Mouse (Mus musculus) embryo, embryonic 11.5 days (tissue): ENCODE data around the gene Slc22a22.

ENCODE experiments used
- DNase-seq: peaks from one replicate; pipeline ENCODE4 v3.0.0-alpha.2; 2012; ENCODE audit warnings: low read depth, low spot score

Gene Slc22a22

GRCm38 (mm10) chr15:57477525-57477924 lies at the start of gene Slc22a22:
TSS of gene Slc22a22 (minus strand) at chr15:57477625.
- DNase-seq: no peak

- DNase-seq: no peak
These were observed 46.3 kb upstream of the Slc22a22 start for GRCm38 (mm10) chr15:57523510-57524298.

- no peak for DNase-seq
These were observed 44.7 kb upstream of the Slc22a22 start for GRCm38 (mm10) chr15:57522160-57522559.

GRCm38 (mm10) chr15:57509185-57510172 lies 32.1 kb upstream of the Slc22a22 start:
- DNase-seq: peak; percentile 19

GRCm38 (mm10) chr15:57508242-57509184 lies 31.1 kb upstream of the Slc22a22 start:
- DNase-seq: peak; percentile 76

- DNase-seq: no peak
These were observed 26.8 kb upstream of the Slc22a22 start for GRCm38 (mm10) chr15:57504126-57504705.

GRCm38 (mm10) chr15:57503656-57504055 lies 26.2 kb upstream of the Slc22a22 start:
- no peak for DNase-seq

GRCm38 (mm10) chr15:57501559-57501958 lies 24.1 kb upstream of the Slc22a22 start:
- DNase-seq: no peak

GRCm38 (mm10) chr15:57496106-57496505 lies 18.7 kb upstream of the Slc22a22 start:
- no peak for DNase-seq

GRCm38 (mm10) chr15:57482509-57482908 lies 5.1 kb upstream of the Slc22a22 start:
- DNase-seq: no peak

- DNase-seq: no peak
These were observed 5.8 kb downstream of the Slc22a22 start for GRCm38 (mm10) chr15:57471648-57472047.

GRCm38 (mm10) chr15:57465996-57466395 lies 11.4 kb downstream of the Slc22a22 start:
- no peak for DNase-seq

GRCm38 (mm10) chr15:57465061-57465460 lies 12.4 kb downstream of the Slc22a22 start:
- DNase-seq: no peak

GRCm38 (mm10) chr15:57464066-57464465 lies 13.4 kb downstream of the Slc22a22 start:
- no peak for DNase-seq

GRCm38 (mm10) chr15:57461284-57461683 lies 16.1 kb downstream of the Slc22a22 start:
- DNase-seq: no peak

- no peak for DNase-seq
These were observed 20.1 kb downstream of the Slc22a22 start for GRCm38 (mm10) chr15:57457374-57457773.

- DNase-seq: no peak
These were observed 42.6 kb downstream of the Slc22a22 start for GRCm38 (mm10) chr15:57434710-57435404.

- DNase-seq: peak; percentile 13
These were observed 68.9 kb downstream of the Slc22a22 start for GRCm38 (mm10) chr15:57408498-57408897.

- peak; percentile 0 for DNase-seq
These were observed 78.8 kb downstream of the Slc22a22 start for GRCm38 (mm10) chr15:57398439-57399148.

- DNase-seq: no peak
These were observed 83.4 kb downstream of the Slc22a22 start for GRCm38 (mm10) chr15:57394053-57394452.
